Mouse (Mus musculus) CH12.LX (cell line): ENCODE data around the gene Apeh. TPM values are rescaled to one million over a fixed set of nuclear protein-coding genes. Genes with fewer than 3 reads are reported as not detected.

ENCODE experiments used
- DNase-seq: peaks from one replicate; pipeline ENCODE4 v3.0.0-alpha.2; 2013; ENCODE audit errors: extremely low read depth
- H3K27ac ChIP-seq: 2 replicates; pipeline ENCODE4 v1.5.1; 2012; ENCODE audit warnings: low read depth, mild to moderate bottlenecking, control low read depth, moderate library complexity; ENCODE audit not compliant: insufficient read depth
- H3K27me3 ChIP-seq: replicated peaks from 2 replicates; pipeline ENCODE3; 2012; ENCODE audit warnings: inconsistent platforms
- H3K36me3 ChIP-seq, 2 experiments: replicated peaks in 1 of 2; 2 replicates each; pipeline versions ENCODE3 to v1.6.1; 2012; ENCODE audit warnings: inconsistent platforms in 1 of 2, low read length in 1 of 2, mild to moderate bottlenecking in 1 of 2, mixed read lengths in 1 of 2, moderate library complexity in 1 of 2; ENCODE audit not compliant: control insufficient read depth in 1 of 2, insufficient read depth in 1 of 2
- H3K4me1 ChIP-seq, 2 experiments: 2 replicates each; pipeline ENCODE4 v1.6.1; 2012; ENCODE audit warnings: inconsistent platforms in 1 of 2, moderate library complexity in 1 of 2; ENCODE audit not compliant: insufficient read depth in 2 of 2, control insufficient read depth in 1 of 2
- H3K4me2 ChIP-seq: 2 replicates; pipeline ENCODE4 v1.6.1; 2012; ENCODE audit warnings: low read depth, mild to moderate bottlenecking, control low read depth; ENCODE audit not compliant: poor library complexity, insufficient read depth, severe bottlenecking
- H3K4me3 ChIP-seq, 3 experiments: fragments of 150-350 bp in 1 of 3; sonication (generic) in 1 of 3; replicated peaks in 1 of 3; 2 replicates each; pipeline versions ENCODE3 to v1.5.1; 2011 to 2012; ENCODE audit warnings: low read depth in 2 of 3, low read length in 2 of 3, mild to moderate bottlenecking in 2 of 3, moderate library complexity in 2 of 3, control low read depth in 1 of 3, improper control_type of control experiment in 1 of 3, inconsistent platforms in 1 of 3, mixed read lengths in 1 of 3; ENCODE audit not compliant: poor library complexity in 1 of 3
- H3K79me2 ChIP-seq: replicated peaks from 2 replicates; pipeline ENCODE4 v1.6.1; 2012; ENCODE audit warnings: mild to moderate bottlenecking, moderate library complexity; ENCODE audit not compliant: control insufficient read depth, poor library complexity, insufficient read depth, severe bottlenecking; ENCODE audit errors: extremely low read depth
- H3K9ac ChIP-seq: 2 replicates; pipeline ENCODE4 v1.6.1; 2012; ENCODE audit warnings: low read depth, mild to moderate bottlenecking, control low read depth, moderate library complexity; ENCODE audit not compliant: insufficient read depth
- H3K9me3 ChIP-seq: replicated peaks from 2 replicates; pipeline ENCODE3; 2012; ENCODE audit warnings: low read length, inconsistent platforms, mixed read lengths
- CHD1 ChIP-seq: IDR thresholded peaks from 2 replicates; pipeline ENCODE4 v1.6.1; 2012; ENCODE audit warnings: low read depth, low read length, improper control_type of control experiment, inconsistent platforms
- CHD2 ChIP-seq: IDR thresholded peaks from 2 replicates; pipeline ENCODE4 v1.6.1; 2011; ENCODE audit warnings: low read length, improper control_type of control experiment
- E2F4 ChIP-seq: IDR thresholded peaks from 2 replicates; pipeline ENCODE4 v1.6.1; 2011; ENCODE audit warnings: low read depth, low read length, improper control_type of control experiment; ENCODE audit not compliant: insufficient replicate concordance
- ELF1 ChIP-seq: IDR thresholded peaks from 2 replicates; pipeline ENCODE4 v1.6.1; 2014; ENCODE audit warnings: low read depth, mild to moderate bottlenecking, inconsistent platforms, low read length, improper control_type of control experiment
- EP300 ChIP-seq: IDR thresholded peaks from 2 replicates; pipeline ENCODE4 v1.6.1; 2011; ENCODE audit warnings: low read length, improper control_type of control experiment
- ETS1 ChIP-seq: conservative IDR thresholded peaks from 2 replicates; pipeline ENCODE4 v1.6.1; 2012; ENCODE audit warnings: low read depth, mild to moderate bottlenecking, inconsistent platforms, low read length, improper control_type of control experiment, moderate library complexity
- GABPA ChIP-seq: IDR thresholded peaks from 2 replicates; pipeline ENCODE4 v1.6.1; 2012; ENCODE audit warnings: low read depth, low read length, improper control_type of control experiment, inconsistent platforms; ENCODE audit not compliant: insufficient replicate concordance
- POLR2A ChIP-seq: IDR thresholded peaks from 2 replicates; pipeline ENCODE4 v1.6.1; 2011; ENCODE audit warnings: low read depth, mild to moderate bottlenecking, improper control_type of control experiment, low read length
- SIN3A ChIP-seq: IDR thresholded peaks from 2 replicates; pipeline ENCODE4 v1.6.1; 2012; ENCODE audit warnings: low read length, improper control_type of control experiment, inconsistent platforms
- USF2 ChIP-seq: conservative IDR thresholded peaks from 2 replicates; pipeline ENCODE4 v1.6.1; 2011; ENCODE audit warnings: low read depth, low read length, improper control_type of control experiment
- ZMIZ1 ChIP-seq: IDR thresholded peaks from 2 replicates; pipeline ENCODE4 v1.6.1; 2012; ENCODE audit warnings: low read depth, mild to moderate bottlenecking, inconsistent platforms, low read length, improper control_type of control experiment
- dilution Hi-C: fragments of 300-500 bp; cut with MboI; formaldehyde crosslinking; loops from 2 replicates; pipeline ENCODE4 v1.14.3; 2020; ENCODE audit warnings: low sequenced_read_pairs; ENCODE audit not compliant: extremely low pct_unique_long_range_greater_than_20kb, extremely low pct_ligation_motif_present
- in situ Hi-C: fragments of 300-500 bp; cut with MboI; formaldehyde crosslinking; loops from 3 replicates; pipeline ENCODE4 v1.14.3; 2019; ENCODE audit warnings: low sequenced_read_pairs, low pct_ligation_motif_present, low pct_unique_long_range_greater_than_20kb, mixed read lengths
- polyA plus RNA-seq: library from polyadenylated mRNA; unstranded; fragments of >175 nt; gene quantifications from 2 replicates; pipeline ENCODE4 v1.2.1, GENCODE M21; 2012; ENCODE audit warnings: low read depth; ENCODE audit not compliant: insufficient read length
- total RNA-seq, 2 experiments: library from RNA; depleted of rRNA; stranded (reverse); fragments of 300-350 nt in 1 of 2; fragments of >200 nt in 1 of 2; gene quantifications; 2 replicates each; pipeline ENCODE4 v1.2.3; 2012 to 2014

The Apeh gene
- total and polyA plus RNA-seq, 3 experiments = 36.2 to 69.5 (median 53.2) TPM

DNA sequence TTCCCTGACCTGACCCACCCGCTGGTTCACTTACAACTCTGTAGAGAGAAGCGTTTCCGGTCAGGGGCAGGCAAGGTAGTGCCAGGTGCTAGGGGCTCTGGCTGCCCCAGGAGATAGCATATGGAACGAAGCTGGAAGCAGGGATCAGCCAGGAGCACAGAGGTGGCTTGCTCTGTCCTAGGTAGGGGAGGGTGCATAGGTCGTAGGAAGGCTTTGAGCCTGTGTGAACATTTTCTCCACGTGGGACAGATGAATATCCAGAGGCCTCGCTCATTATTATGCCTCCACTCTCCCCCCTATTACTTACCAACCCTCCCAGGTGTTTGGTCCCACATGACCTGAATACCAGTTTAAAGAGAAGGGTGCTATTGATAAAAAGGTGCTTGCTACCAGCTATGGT is 42.0 kb downstream of the Apeh start:
- H3K4me1 ChIP-seq = peaks cover 2 to 31% of the 10 kb centered on the region in 2 experiments; a peak in 2 of 4 replicates
- no peak overlapping the region for H3K27ac ChIP-seq
- dilution Hi-C loops (no loop called here), in situ Hi-C loops (no loop called here)
- H3K79me2 ChIP-seq = no peaks in the 10 kb centered on the region
- H3K36me3 ChIP-seq = peaks cover 66 to 78% of the 10 kb centered on the region in 2 experiments
- DNase-seq = no peak
- H3K9me3 ChIP-seq = no peaks in the 10 kb centered on the region
- no peak overlapping the region for H3K4me2 ChIP-seq
- no peak overlapping the region for H3K9ac ChIP-seq
- no peaks in the 10 kb centered on the region for H3K27me3 ChIP-seq
- no peak overlapping the region for H3K4me3 ChIP-seq
- TF ChIP-seq ETS1 = no peak
- TF ChIP-seq CHD2 = no peak
- peak; percentile 21 for TF ChIP-seq ZMIZ1
- TF ChIP-seq USF2 = no peak
- no peak for TF ChIP-seq SIN3A
- no peak for TF ChIP-seq ELF1

DNA sequence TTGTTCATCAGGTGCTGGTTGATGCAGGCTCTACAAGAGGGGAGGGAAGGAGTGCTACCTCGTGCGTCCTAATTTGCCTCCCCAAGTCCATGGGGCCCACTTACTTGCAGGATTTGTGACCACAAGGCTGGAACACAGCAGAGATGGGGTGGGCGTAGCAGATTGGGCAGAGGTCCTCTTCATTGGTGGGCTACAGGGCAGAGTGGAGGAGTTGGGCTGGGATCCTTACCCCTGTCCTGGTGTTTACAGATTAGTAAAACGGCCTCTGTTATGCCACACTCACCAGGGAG is 42.5 kb downstream of the Apeh start:
- H3K4me3 ChIP-seq = no peak overlapping the region
- no peak overlapping the region for H3K4me2 ChIP-seq
- no peaks in the 10 kb centered on the region for H3K27me3 ChIP-seq
- no peaks in the 10 kb centered on the region for H3K9me3 ChIP-seq
- H3K4me1 ChIP-seq = peaks cover 2 to 31% of the 10 kb centered on the region in 2 experiments; a peak in 2 of 4 replicates
- DNase-seq = no peak
- peaks cover 60 to 78% of the 10 kb centered on the region in 2 experiments for H3K36me3 ChIP-seq
- in situ Hi-C loops (no loop called here), dilution Hi-C loops (no loop called here)
- no peak for TF ChIP-seq CHD1
- no peak for TF ChIP-seq GABPA
- no peak for TF ChIP-seq ZMIZ1
- no peak for TF ChIP-seq EP300
- no peaks in the 10 kb centered on the region for H3K79me2 ChIP-seq
- no peak overlapping the region for H3K9ac ChIP-seq
- H3K27ac ChIP-seq = no peak overlapping the region

DNA sequence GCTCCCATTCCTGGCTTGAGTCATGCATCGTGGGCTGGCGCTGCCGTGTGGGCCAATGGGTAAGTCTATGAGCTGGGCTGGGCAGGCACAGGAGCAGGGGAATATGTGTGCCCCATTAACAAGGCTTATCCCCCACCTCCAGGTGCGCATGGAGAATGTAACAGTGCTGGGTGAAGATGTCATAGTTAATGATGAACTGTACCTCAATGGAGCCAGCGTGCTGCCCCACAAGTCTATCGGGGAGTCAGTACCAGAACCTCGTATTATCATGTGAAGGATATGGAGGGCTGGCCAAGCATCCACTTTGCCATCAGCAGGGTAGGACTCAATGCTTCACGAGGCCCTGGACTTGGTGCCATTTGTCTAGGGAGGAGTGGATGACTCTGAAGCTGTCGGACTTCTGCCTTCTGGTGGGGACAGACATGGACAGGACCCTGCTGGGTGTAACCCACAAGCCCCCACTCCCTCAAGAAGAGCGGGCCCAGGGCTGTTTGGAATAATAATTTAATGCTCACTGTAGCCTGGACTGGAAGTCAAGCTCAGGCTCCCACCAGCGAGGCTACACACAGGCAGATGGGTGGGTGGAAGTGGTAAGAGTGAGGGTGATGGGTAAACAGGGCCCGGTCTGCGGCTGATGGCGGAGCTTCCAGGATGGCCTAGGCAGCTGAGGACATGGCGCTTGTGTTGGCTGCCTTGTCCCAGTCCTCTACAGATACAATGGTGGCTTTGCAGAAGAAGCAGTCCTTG is 43.0 kb downstream of the Apeh start:
- Histone ChIP-seq H3K4me2 (no peak overlapping the region), H3K27me3 (no peaks in the 10 kb centered on the region), H3K9me3 (no peaks in the 10 kb centered on the region), H3K27ac (no peak overlapping the region), H3K4me1 (peaks cover 2 to 31% of the 10 kb centered on the region in 2 experiments; a peak in 2 of 4 replicates), H3K4me3 (no peak overlapping the region), H3K36me3 (peaks cover 58 to 78% of the 10 kb centered on the region in 2 experiments), H3K9ac (no peak overlapping the region), H3K79me2 (no peaks in the 10 kb centered on the region)
- dilution Hi-C loops = no loop called here
- DNase-seq = no peak
- no peak for TF ChIP-seq E2F4
- TF ChIP-seq POLR2A = peak; percentile 17; the same call in 1 of the 2 replicates
- in situ Hi-C loops = no loop called here
